Comparison of ENCODE assay signal across 9 mouse cellular contexts in the genomic region with DNA sequence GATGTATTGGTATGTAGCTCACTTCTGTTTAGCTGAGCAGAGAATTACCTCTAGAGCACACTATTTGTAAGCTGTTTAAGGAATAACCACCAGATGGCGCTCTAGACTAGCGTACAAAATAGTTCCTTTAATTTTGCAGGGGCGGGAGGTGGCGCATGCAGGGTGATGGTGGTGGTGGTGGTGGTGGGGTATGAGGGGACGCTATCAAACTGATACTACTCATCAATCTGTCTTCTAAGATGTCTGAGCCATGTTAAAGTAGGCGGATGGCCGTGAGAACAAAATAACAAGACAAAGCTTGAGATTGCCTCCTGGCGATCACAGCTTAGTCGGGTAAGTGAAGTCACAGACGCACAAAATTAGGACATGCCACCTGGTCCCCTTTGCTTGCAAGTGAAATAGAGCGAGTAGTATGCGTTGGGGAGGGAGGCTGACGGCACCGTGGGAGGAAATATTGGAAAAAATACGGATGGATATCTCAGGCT.
DNase-seq lines count a peak whose midpoint lies in the region; TF ChIP-seq lines count a peak whose summit lies in the region.
"Had no signal": no experiment of that assay in that cellular context is flagged by ENCODE, and none has a peak within 500 bp of the region (broad histone marks: within the 10 kb centered on the region; RNA-seq: fewer than 3 reads in every experiment).

No protein-coding gene starts in this region.

- no peaks in the 10 kb centered on the region for H3K9me3 ChIP-seq in ES-Bruce4 (replicated peaks; ENCODE audit: control insufficient read depth, insufficient read depth, low read length, poor library complexity, severe bottlenecking)

- H3K9ac ChIP-seq in ES-Bruce4 (ENCODE audit: low read depth, poor library complexity, severe bottlenecking) = no peak overlapping the region

- no peaks in the 10 kb centered on the region for H3K36me3 ChIP-seq in ES-Bruce4 (ENCODE audit: control insufficient read depth, insufficient read depth, low read length, poor library complexity, severe bottlenecking)

- TF ChIP-seq CTCF in ES-Bruce4 (IDR thresholded peaks at IDR 0.05; ENCODE audit: low read depth, low read length) = peak; percentile 47

- no peak for TF ChIP-seq POLR2A in ES-Bruce4 (IDR thresholded peaks at IDR 0.05; ENCODE audit: insufficient read depth, low read length)

- no peaks in the 10 kb centered on the region for H3K4me1 ChIP-seq in ES-Bruce4 (ENCODE audit: control insufficient read depth, insufficient read depth, low read length)

- no peak overlapping the region for H3K27ac ChIP-seq in ES-Bruce4 (ENCODE audit: insufficient read depth, low read length)
- H3K27ac ChIP-seq: macrophage had no signal

- no peak for TF ChIP-seq EP300 in ES-Bruce4 (IDR thresholded peaks at IDR 0.05; ENCODE audit: insufficient read depth, low read depth, low read length)

- intact Hi-C loops in heart, postnatal 14 days (cut with DNase I) = loop anchor here (1.0 to 2.0 kb wide), 2 partner anchors 1179 to 1336 kb away; no protein-coding TSS in a partner anchor

- H3K27me3 ChIP-seq in ES-Bruce4 (ENCODE audit: control insufficient read depth, insufficient read depth, low read length, poor library complexity, severe bottlenecking) = no peaks in the 10 kb centered on the region

- peak; percentile 17 for DNase-seq in cerebellum, adult 8-10 months
- DNase-seq in cerebellum, adult 11 months = no peak
- DNase-seq in embryo, embryonic 11 days = peak; percentile 81
- DNase-seq in heart, postnatal 14 days = peak; percentile 13 to 56
- DNase-seq in left cerebral cortex, adult 9 months (ENCODE audit: low spot score in 2 of 2) = peak; percentile 10 to 59
- DNase-seq in neural tube, embryonic 10.5 days (ENCODE audit: extremely low spot score, low spot score) = peak; percentile 30
- DNase-seq in spleen, adult 18-20 months = no peak

- H3K4me3 ChIP-seq in ES-Bruce4 (ENCODE audit: low read depth, low read length) = no peak overlapping the region

Comparison
In these comparisons a context has a peak if more than half of its experiments do, and no peak if none do; other contexts are left out.
1. DNase-seq: peak in cerebellum, adult 8-10 months (single experiment), embryo, embryonic 11 days (single experiment), heart, postnatal 14 days (2 of 2), left cerebral cortex, adult 9 months (2 of 2) and neural tube, embryonic 10.5 days (single experiment); none in cerebellum, adult 11 months (single experiment) and spleen, adult 18-20 months (0 of 2).